Mouse (Mus musculus): ENCODE measurements at regions not wholly inside any gene's neighbourhood (a gene's known extent, or its start where the extent isn't known, plus 50 kb on each side); places are given as distances from the start of the nearest gene placed in this dataset.
A peak's percentile ranks its signal among the peaks of the same experiment; 100 is the strongest.
"Not testable (repeated sequence)": the region's sequence is repeated elsewhere in the genome, so short reads cannot be mapped to it uniquely, and the experiment has no call there.

DNA sequence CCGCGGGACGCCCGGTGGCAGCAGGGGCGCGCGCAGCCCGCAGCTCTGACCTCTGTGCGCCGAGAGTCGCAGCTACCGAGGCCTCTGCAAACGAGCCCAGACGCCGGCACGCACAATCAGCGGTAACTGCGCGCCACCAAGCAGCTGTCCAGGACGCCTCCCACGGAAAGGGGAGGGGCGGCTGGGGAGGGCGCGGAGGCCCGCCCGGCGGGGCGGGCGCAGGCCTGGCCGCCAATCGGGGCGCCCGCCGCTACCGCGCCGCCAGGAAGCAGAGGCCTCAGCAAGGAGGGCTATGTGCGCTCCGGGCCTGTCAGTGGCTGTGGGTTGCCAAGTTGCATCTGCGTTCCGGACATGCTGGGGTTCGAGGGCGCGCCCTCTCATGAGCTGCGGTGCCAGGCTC is 613.3 kb upstream of the Ywhaq start:
- peak overlapping the region; percentile 16; the same call in 1 of the 2 replicates for H3K4me3 ChIP-seq (ENCODE audit: low read length)
- not testable (repeated sequence) for H3K9ac ChIP-seq (ENCODE audit: low read length); H3K4me1 ChIP-seq (replicated peaks; ENCODE audit: control insufficient read depth, insufficient read depth, low read length); H3K9me3 ChIP-seq (ENCODE audit: control insufficient read depth, low read length); H3K27me3 ChIP-seq (ENCODE audit: control insufficient read depth, insufficient read depth, low read depth, low read length); H3K27ac ChIP-seq (ENCODE audit: low read length); ATAC-seq (ENCODE audit: low read depth); H3K36me3 ChIP-seq (ENCODE audit: control insufficient read depth, insufficient read depth, low read length)
- WGBS: 6% methylated on average over 30 of the region's 45 CpGs
- peak overlapping the region; percentile 25 for H3K4me2 ChIP-seq (ENCODE audit: low read depth, low read length)

DNA sequence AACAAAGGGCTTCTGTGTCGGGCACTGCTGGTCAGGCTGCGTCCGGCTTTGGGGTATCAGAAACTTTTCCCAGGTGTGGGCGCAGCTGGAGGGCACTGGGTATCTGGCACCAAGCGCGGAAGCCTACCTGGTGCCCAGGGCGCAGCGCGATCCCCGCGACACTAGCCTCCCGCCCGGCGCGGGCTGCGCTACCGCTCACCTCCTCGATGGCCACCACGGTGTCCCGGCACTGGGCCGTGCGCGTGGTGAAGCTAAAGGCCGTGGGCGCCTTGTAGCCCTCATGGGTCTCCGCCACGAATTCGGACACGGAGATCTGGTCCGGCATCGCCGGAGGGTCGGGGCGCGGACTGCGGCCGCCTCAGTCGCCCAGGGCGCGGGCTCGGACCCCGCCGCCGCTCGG is 612.8 kb upstream of the Ywhaq start:
- H3K4me2 ChIP-seq (ENCODE audit: low read depth, low read length): peak overlapping the region; percentile 25; the same call in 1 of the 2 replicates
- H3K9ac ChIP-seq (ENCODE audit: low read length); H3K9me3 ChIP-seq (ENCODE audit: control insufficient read depth, low read length); H3K36me3 ChIP-seq (ENCODE audit: control insufficient read depth, insufficient read depth, low read length); H3K27ac ChIP-seq (ENCODE audit: low read length); ATAC-seq (ENCODE audit: low read depth); H3K4me1 ChIP-seq (replicated peaks; ENCODE audit: control insufficient read depth, insufficient read depth, low read length); H3K27me3 ChIP-seq (ENCODE audit: control insufficient read depth, insufficient read depth, low read depth, low read length): not testable (repeated sequence)
- peak overlapping the region; percentile 16; the same call in 1 of the 2 replicates for H3K4me3 ChIP-seq (ENCODE audit: low read length)
- WGBS: 7% methylated on average over 33 of the region's 45 CpGs
